Mouse (Mus musculus): ENCODE measurements around the gene Sync.

Sync gene

DNA sequence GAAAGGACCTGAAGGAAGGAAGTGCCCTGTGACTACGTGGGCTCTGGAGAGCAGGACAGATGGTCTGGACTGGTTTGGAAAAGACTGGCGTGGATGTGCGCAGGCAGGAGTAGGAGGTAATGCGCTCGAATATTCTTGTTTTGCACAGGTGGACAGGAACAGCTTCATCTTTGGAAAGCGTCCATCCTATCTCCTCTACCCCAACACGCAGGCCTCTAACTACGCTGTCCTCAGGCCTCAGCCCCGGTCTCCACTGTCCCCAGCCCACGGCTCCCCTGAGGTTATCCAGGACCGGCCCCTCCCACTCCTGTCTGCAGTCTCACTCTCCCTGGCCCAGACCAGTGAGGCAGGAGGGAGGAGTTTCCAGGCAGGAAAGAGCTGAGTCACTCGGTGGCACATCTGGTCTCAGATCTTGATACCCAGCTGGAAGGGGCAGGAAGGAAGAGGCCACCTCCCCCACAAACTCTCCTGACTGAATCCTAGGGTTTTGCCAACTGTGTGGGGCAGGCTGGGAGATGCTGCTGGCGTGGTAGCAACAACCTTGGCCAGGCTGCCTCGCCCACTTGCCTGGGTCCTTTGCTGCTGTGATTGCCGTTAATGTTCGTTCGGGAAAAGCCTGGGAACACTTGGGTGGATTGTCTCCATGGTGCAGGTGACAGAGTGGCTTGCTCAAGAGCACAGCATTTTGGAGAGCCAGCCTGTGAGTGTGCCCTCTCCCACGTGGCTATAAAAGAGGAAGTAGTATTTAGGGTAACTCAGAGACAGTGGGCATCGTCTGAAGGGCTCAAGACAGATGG, 24.0 kb upstream of the Sync start:
- DNase-seq, result peak; percentile 82

DNA sequence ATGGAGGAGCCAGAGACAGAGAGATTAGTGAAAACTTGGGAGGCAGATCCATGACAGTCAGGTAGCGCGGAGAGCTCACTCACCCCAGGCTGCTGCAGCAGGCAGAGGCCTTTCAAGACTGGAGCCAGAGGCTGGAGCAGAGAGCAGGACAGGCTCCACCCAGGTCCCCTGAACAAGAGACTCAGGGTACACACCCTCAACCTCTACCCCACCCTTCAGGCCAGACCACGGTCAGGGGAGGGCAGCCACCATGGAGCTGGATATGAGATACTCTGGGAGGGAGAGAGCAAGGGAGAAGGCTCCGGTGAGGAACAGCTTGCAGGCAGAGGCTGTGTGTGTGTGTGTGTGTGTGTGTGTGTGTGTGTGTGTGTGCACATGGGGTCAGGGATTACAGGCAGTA, 21.2 kb upstream of the Sync start:
- no peak for DNase-seq

DNA sequence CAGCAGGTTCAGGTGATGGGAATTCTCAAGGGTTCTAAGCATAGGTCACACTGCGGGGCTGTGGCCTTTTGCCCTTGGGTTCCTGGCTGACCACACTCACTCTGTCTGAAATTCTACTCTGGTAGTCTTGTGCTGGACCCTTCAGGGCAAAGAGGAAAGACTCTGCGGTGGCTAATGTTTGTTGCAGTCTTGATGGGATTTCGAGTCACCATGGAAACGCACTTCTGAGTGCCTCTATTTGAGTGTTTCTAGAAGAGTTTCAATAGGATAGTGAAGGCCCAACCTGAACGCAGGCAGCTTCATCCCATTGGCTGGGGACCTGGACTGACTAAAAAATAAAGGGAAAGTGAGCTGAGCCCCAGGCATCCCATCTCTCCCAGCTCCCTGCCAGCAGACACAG, 20.6 kb upstream of the Sync start:
- peak; percentile 63 for DNase-seq

DNA sequence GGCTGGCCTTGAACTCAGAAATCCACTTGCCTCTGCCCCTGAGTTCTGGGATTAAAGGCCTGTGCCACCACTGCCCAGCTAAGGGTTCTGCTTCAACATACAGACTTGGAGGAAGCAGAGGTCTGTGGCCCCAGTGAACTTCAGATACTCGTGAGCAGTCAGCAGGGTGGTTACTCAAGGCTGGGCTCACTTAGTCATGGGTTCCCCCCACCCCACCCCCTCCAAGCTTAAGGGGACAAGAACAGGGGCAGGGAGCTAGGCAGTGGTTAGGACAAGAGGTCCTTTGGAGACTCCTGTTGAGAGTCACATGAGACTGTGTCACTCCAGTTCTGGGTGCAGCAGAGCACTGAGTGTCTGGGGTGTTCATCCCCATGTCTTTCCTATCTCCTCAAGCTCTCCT, 18.7 kb upstream of the Sync start:
- DNase-seq, result peak; percentile 61

DNA sequence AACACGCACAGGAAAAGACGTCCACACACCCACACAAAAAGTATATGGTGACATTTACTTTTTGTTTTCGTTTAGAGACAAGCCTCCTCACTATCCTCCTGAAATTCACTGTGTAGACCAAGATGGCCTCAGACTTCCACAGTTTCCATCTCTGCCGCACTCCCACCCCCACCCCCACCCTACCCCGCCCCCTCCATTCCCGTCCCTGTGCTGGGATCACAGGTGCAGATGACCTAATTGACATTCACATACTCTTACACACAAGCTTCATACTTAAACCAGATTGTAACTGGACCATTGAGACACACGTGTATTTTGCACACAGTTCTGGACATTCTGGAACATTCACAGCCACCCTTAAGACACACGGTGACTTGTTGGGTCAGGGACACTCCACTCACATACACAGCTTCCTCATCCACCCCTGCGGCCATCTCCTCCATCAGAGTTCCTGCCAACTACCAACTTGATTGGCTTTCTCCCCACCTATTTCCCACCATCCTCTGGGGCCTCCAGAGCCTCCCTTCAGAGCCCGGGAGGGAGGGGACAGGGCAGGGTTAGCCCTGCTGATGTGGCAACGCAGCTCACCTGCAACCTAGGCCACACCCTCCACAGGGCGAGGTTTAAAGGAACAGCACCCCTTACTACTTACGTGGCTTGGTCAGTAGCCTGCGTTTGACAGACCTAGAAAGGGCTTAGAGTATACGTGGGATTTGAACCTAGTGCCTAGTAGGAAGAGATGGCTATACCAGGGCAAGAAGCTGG, 15.2 kb upstream of the Sync start:
- peak; percentile 91 for DNase-seq

DNA sequence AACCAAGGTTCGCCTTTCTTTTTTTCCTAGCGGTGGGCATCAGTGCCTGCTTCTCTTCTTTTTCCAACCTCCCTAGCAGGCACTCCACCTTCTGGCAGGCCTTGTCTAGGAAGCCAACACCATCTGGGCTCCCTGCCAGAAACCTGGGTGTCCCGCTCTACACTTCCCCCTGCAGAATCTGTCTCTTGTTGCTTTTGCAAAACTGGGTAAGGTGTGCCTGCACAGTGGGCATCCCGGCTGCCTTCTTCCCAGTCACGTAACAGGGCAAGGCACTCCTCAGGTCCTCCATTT, 14.7 kb upstream of the Sync start:
- peak; percentile 81 for DNase-seq

DNA sequence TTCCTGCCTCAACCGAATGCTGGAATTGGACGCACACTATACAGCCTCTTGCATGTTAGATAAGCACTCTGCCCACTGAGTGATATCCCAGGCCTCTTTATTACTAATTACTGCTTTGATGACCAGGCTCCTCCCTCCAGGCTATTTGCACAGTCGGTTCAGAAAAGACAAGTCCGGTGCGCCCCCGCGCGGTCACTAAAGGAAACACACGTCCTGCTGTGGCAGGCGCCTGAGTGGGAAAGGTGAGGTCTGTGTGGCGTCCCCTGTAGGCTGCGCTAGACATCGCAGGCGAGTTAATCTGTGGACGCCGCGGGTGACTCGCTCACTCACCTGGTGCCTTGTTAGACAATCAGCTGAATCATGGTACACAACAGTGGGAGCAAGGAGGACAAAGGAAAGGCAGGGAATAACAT, 11.0 kb upstream of the Sync start:
- DNase-seq, result peak; percentile 99

DNA sequence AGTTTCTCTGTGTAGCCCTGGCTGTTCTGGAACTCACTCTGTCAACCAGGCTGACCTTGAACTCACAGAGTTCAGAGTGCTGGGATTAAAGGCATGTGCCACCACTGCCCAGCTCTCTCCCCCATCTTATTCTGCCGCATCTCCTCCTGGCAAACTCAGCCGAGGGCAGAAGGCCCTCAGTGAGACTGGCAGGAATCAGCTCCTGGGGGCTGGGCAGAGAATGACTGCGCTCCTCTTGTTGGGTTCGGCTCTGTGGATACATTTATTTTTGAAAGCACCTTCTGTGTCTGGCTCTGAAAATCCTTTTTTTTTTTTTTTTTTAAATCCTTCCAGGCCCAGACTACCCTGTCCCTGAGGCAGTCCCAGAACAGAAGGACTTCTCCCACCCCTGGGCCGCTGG, 4.6 kb upstream of the Sync start:
- no peak for DNase-seq

DNA sequence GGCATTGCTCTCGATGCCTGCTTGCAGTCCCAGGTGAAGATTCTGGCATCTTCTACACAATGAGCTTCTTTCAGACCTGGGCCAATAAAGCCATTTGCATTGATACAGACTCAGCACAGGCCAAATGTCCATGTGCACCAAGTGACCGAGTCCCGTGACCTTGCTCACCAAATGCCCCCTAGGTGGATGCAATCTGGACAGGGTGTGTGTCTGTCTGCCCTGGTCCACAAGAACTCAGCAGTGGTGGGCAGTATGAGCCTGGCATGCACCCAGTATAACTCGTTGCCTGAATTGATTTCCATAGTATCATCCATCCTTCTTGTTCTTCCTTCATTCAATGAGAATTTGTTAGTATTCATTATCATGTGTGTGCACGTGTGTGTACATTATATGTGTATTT, 4.2 kb upstream of the Sync start:
- DNase-seq, result no peak

DNA sequence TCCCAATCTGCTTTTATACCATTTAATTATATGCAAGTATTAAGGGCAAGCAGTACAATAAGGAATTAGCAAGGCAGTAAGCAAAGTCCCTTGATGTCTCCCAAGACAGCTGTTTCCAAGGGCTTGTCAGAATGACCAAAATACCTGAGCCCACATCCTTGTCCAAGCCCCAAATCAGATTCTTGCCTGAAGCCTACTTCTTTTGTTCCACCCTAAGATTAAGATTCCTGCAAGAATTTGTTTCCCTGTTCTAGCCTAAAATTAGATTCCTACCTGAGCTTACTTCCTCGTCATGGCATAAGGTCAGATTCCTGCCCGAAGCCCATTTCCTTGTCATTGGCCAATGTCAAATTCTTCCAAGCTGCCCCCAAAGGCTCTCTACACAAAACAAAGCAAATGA, 2.7 kb upstream of the Sync start:
- DNase-seq, result no peak

DNA sequence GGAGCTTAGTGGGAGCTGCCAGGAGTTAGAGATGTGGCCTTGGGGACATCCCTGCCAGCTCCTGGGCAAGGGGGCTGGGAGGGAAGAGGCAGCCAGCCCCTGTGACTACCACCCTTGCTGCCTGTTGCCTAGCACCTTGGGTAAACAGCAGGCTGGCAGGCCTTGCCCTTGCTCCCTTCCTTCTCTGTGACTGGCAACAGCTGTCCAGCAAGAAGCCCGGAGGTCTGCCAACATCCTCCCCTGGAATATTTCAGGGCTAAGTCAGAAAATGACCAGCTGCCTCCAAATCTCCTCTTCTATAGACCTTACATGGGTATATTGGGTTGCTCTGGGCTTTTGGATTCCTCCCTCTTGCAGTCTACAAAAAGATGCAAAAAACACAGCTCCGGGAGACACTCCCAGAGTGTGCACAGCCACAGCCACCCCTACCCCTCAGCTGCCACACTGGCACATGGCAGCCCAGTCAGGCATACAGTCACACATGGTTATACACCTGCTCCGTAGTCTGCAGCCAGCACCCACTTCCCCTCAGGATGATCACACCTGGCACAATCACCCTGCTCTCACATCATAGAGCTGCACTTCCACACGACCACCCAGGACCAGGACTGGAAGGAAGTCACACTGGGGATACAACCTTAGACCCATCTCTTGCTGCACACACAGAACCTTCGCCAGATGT, 1.3 kb upstream of the Sync start:
- DNase-seq, result peak; percentile 40

DNA sequence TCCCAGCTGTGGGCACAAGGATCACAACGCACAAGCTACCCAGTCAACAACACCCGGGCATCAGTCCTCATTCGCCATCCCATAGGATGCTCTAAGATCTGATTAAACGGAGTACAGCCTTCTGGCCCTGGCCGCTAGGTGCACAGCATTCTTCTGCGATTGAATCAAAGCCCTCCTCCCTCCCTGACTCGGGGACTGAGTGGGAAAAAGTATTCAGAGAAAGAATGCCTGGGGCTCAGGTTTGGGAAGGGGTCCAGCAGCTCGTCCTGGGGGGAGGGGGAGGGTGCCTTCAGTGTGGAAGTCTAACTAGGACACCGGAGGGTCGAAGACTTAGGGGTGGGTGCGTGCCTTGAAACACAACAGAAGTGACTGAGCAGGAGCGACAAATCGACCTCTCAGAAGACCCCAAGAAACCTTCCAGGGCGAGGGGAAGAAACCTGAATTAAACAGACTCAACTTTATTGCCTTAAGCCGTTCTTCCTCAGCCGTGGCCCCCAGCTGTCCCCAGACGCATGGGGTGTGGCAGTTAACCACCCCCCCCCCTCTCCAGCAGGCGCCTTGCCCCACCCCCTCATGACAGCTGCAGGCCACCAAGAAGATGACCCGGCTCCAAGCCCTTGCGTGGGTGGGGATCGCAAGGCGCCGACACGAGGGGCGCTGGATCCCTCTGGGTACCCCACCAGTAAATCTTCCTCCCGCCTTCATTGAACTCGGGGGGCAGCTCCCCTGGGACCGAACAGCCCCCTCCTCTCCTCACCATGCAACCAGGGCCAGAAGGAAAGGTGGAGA, 540 bp upstream of the Sync start:
- DNase-seq, result no peak

DNA sequence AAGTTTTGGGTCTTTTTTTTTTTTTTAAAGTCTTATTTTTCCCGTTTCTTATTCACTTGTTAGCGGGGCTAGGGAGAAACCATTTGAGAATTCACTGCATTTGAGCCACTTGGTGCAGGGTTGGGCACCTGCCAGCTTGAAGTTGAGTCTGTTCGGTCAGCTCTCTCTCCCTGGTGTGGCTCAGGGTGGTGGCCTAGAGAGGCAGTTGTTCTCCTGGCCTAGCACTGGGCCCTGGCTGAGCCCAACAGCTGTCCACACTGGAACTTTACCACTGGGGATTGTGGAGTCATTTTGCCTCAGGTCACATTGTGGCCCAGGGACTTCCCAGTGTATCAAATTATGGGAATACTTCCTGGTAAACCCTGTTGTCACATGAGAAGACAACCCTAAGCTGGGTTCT, 650 bp downstream of the Sync start:
- no peak for DNase-seq

DNA sequence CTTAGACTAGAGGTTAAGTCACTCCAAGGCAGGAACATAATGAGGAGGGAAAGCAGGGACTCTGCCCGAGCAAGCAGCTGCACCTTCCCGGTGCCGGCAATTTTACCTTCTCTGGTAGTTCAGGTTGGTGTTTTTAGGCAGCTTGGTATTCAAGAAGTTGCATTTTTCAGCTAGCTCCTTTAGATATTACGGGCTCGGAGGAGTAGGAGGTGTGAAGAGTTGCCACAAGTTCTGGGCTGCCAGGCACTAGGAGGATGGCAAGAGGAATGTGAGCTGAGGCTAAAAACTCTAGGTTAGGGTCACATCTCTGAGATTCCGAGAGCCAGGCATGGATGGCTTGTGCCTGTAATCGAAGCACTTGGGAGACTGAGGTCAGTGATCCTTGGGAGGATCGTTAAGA, 2.3 kb downstream of the Sync start:
- no peak for DNase-seq

DNA sequence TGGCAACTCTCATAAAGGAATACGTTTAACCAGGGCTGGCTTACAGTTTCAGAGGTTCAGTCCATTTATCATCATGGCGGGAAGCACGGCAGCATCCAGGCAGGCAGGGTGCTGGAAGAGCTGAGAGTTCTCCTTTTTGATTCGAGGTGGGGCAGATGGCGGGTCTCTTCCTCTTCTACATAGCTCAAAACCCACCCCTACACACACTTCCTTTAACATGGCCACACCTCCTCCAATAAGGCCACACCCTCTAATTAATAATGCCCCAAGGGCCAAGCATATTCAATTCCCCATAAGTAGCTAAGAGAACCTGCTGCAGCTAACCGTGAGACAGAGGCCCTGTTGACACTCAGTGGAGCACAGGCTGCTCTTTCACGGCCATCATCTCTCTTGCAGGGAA, 5.4 kb downstream of the Sync start:
- DNase-seq, result no peak

DNA sequence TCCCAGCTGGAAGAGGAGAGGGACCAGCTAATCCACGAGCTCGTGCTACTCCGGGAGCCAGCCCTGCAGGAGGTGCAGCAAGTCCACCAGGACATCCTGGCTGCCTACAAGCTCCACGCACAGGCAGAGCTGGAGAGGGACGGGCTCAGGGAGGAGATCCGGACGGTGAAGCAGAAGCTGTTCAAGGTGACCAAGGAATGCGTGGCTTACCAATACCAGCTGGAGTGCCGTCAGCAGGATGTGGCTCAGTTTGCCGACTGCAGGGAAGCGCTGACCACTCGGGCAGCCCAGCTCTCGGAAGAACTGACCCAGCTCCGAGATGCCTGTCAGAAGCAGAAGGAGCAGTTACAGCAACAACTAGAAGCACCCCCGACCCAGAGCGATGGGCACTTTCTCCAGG, 6.3 kb downstream of the Sync start:
- DNase-seq, result no peak

DNA sequence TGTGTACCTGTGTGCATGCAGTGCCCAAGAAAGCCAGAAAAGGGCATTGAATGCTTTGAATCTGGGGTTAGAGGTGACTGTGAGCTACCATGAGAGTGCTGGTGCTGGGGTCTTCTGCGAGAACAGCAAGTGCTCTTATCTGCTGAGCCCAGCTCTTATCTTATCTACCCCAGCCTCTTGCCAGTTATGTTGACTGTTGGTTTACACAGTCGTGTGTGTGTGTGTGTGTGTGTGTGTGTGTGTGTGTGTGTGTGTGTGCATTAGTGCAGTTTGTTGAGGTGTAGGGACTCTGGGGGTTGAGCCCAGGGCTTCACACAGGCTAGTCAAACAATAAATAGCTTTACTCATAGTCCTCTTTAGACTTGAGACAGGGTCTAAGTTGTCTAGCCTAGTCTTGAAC, 7.8 kb downstream of the Sync start:
- no peak for DNase-seq

DNA sequence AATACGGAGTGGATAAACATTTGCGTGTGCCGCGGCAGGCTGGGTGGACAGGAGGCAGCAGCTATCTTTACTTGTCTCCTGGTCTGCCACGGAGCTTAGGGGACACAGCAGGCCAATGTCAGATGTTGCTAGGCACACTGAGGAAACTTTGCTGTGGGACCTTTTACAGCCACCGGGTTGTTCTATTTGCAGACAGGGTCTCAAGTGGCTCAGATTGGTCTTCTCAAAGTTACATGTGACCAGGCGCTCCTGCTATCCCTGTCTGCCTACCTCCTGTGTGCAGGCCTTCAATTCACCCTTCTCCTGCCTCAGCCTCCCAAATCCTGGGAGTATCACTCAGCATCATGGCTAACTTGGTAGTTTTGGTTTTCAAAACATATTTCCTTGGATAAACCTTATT, 8.6 kb downstream of the Sync start:
- no peak for DNase-seq

DNA sequence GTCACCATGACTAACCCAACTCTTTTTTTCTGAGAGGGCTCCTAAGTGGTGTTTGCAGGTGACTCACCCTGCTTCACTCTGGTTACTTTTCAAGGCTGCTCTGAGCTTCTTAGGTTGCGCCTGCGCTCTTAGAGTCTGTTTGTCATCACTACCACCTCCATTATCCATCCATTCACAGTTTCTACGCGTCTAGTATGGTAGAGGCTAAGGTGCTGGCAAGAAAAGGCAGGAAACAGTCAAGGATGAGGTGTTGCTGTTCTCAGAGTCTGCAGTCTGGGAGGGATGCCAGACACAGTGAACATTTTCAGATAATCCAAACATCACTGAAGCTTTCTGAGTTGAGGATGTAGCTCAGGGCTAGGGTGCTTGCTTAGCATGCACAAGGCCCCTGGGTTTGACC, 10.3 kb downstream of the Sync start:
- no peak for DNase-seq

DNA sequence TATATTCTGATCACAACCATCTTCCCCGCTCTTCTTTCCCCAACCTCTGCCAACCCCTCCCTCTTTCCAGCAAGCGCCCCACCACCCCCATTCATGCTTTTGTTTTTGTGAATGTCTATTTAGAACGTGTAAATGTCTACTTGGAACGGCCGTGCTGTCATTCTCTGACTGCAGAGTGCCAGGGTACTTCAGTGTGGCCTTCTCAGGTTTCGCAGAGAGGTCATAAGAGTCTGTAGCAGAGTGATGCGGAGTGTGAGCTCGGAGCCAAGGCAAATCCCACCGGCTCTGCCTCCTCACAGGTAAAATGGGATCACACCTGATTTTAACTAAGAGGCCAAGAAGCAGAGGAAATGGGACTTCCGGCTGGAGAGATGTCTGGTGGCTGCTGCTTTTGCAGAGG, 11.7 kb downstream of the Sync start:
- no peak for DNase-seq

DNA sequence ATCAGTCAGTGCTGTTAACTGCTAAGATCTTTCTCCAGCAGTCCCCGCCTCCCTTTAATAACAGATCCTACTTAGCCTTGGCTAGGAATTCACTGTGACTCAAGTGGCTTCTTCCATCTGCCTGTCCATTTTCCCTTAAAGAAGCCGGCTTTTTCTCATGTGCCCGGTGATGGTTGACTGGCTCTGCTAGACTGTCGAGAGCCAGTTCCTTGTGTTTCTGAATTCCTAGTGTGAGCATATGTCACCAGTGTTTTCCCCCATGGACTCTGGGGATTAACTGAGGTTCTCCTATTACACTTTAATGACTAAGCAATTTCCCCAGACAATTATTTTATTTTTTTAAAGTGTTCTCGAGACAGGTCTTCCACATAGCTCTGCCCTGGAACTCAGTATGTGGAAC, 16.0 kb downstream of the Sync start:
- no peak for DNase-seq

DNA sequence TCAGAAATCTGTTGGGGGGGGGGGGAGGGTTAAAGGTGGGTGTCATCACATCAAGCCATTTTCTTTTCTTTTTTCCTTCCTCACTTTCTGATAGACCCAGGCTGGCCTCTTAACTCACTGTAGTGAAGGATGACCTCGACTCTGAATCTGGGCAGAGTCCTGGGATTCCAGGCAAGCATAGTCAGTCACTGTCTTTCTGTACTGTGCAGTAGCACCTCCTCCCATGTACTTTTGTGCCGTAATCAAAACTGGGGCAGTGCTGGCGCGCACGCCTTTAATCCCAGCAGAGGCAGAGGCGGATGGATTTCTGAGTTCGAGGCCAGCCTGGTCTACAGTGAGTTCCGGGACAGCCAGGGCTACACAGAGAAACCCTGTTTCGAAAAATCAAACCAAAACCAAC, 16.4 kb downstream of the Sync start:
- no peak for DNase-seq

DNA sequence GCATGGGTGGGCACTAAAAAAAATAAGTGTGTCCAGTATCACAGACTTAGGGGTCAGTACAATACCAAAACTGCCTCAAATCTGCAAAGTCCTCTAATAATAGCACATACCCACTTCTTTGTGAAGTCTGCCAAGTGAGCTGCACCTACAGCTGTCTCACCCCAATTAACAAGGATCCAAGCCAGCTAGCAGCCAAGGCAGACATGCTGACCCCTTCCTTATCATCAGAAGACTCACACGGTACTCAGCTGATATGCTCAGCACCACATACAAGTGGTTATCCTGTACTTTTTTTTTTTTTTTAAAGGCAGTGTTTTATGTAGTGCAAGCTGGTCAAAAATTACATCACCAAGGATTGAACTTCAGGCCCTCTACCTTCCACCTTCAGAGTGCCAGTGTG, 16.9 kb downstream of the Sync start:
- no peak for DNase-seq

DNA sequence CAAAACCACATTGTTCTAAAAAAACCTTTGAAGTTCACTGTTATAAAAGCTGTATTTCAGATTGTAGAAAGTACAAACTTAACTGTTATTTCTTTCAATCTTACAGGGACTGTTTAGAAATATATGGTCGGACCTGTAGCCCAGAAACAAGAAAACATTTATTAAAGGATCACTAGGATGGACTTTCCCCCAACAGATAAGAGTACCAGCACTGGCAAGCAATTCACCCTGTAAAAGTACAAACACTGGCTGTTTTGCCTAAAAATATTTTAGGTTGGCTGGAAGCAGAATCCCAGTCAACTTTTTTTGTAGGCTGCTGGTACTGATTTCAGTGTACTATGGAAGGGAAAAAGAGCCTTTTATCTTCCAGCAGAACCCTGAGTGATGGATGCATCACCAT, 20.5 kb downstream of the Sync start:
- no peak for DNase-seq
